Mouse (Mus musculus) B cell, adult 2 months (primary cell): ENCODE data around the gene Pik3c2g.

Experiments used
- DNase-seq, 2 experiments: peaks; one replicate each; pipeline ENCODE4 v3.0.0; 2022

Pik3c2g gene

DNA sequence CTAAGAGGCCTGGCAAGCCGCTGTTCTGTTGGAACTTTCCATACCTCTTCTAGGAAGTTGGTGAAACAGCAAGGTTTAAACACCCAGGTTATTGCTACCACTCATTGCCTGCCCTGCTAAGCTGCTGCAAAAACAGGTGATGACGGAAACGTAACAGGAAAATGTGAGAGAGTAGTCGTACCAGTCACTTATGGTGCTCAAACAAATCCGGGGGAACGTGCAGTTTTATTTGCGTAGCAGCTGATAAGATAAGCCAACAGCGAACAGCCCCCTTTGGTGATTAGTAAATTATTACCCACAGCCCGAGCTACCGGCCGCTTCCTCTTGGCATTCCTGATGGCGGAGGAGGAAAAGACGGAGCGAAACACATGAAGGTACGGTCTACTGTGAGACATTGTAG is at the start of gene Pik3c2g:
Pik3c2g (plus strand) TSS at position 330 of the 400 bp plus-strand sequence.
- no peak for DNase-seq

DNA sequence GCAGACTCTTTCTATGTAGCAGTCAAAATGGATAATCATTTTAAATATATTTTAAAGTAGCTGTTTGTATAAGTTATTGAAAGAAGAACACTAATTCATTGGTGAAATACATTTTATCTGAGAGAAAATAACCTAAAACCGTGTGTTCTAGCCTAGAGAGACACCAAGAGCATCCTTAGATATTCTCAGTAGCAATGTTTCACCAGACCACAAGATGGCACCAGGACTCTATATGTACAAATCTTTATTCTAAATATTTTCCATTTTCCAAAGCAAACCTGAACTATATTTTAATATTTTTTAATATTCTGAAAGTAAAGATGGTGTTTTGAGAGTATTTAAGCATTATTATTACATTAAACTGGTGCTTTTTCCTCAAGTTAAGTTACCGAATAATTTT is 48.6 kb upstream of the Pik3c2g start:
- no peak for DNase-seq

DNA sequence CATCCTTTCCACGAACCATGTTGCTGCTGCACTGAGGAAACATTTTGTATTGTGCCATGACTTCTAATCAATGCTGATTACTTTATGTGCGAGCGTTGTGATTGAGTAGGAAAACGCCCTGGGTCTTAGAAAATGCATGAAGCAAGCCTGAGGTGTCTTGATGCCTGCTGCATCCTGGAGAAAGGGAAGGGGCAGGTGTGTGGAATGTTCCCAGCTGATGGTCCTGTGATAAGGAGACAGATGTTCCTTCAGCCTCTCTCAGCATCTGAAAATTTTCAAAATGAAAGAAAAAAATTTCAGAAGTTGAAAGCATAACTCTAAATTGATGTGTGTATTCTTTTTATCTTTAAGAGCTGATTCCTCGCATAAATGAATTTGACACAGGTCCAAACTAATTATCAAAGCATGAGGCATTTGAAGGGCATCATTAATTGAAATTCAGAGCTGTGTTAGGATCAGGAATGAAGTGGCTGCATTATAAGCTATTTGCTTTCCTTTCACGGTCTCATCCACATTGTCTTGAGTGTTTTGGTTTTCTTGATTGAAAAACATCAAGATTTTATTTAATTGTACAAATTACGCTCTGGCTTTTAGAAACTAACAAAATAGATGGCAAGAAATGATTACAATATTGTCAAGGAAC is 31.4 kb upstream of the Pik3c2g start:
- DNase-seq, result no peak

DNA sequence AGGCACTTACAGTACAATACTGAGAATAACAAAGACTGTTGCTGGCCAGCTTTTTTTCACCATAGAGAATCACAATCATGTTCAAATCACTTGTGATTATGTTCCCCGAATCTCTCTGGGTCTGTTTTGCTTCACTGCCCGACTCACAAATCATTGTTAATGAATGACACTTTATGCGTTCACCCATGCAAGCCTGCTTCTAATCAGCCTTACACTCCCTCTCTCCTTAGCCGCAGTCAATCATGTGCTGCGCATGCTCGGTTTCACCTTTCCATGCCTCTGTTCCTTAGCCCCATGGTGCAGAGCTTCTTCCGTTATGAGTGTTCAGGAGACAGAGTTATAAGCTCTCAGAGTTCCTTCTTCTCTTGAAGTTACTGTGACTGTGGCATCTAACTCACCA is 17.8 kb upstream of the Pik3c2g start:
- no peak for DNase-seq

DNA sequence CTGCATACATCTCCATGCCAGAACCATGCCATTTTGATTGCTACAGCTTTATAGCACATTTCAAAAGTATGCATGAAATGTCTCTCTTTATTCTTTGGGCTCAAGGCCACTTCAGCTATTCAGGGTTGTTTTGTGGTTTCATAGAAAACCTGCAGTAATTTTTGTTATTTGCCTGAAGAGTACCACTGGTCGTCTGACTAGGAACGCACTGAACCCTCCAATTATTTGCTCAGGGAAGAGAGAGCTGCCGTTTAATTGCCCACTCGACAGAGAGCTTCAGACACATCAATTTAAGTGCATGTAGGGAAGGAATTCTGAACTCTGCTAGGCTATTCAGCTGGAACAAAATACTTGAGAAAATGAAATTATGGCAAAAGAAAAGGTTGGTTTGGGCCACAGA is 11.2 kb upstream of the Pik3c2g start:
- no peak for DNase-seq

DNA sequence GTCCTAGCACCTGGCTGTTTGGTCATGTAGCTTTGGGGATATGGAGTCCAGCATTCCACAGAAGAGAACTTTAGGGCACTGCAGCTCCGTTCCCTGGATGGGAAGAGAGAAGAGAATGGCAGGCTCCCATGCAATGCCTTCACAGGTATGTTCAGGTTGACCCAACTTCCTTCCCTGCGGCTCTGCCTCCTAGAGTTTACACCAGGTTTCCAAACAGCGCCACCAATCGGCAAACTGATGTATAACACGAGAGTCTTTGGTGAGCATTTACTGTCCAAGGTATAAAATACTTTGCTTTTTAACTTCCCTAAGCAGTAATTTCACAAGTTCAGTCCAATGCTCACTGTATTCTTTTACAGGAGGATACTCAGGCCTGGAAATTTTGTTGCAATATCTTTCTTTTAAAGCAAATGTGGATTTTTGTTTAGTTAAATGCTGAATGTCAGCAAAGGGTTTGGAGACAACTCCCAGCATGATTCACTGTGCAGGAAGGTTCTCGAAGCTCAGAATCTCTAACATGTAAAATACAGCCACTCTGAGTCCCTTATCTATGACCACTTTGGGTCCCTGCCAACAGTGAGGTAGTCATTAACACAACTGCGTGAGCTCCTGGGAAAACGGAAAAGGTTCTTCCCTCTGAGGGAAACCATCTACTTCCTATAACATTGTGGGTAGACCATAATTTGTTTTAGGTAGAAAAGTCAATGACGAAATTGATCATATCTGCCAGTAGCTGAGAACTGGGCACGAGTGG is 10.6 kb upstream of the Pik3c2g start:
- no peak for DNase-seq

DNA sequence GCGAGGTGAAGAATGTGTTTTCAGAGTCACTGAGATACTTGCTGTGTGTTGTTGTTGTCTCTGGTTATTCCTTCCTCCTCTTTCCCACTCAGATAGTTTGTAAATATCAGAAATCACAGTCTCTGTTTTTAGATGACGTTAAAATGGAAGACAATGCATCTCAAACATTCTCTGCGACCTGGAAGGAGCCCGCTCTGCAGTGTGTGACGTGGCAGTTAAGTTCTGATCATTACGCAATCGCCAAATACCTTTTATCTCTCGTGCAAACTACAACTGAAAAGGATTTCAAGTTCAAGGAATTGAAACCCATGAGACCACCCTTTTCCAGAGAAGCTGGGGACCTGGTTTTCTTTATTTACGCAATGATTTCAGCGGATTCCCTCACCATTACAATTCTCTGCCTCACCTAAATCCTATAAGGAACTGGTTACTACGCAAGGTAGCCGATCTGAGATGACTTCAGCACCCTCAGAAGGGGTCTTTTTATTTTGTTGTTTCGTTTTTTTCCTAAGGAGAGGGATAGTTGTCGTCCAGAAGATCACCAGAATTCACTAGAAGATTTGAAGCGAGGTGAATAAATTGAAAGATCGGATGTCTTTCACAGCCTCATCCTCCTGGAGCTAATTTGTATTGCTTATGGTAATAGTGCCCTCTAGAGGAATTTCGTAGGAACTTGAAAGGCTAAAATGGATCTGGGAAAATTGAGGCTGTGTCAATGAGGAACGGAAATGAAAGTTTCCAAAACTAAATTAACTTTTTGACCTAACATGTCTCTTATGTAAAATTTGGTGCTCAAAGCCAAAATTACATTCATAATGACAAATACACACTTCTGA is 9.8 kb upstream of the Pik3c2g start:
- DNase-seq, result no peak

DNA sequence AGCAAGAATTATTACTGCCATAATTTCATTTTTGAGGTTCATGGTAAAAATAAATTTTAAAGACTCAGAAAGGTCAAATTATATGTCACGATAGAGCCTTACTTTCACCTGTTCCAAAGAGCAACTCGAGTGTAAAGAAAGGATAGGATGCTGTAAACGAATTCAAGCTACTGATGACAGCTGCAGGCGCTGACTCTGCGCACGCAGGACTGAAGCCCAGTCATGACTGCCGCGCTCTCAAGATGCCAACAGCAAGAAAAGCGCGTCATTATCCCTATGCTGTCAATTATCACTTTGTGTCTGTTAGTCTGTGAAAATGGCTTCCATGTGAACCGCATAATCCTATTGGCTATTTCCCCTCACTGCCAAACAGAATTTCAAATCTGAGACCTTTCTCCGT is 457 bp downstream of the Pik3c2g start:
- no peak for DNase-seq

DNA sequence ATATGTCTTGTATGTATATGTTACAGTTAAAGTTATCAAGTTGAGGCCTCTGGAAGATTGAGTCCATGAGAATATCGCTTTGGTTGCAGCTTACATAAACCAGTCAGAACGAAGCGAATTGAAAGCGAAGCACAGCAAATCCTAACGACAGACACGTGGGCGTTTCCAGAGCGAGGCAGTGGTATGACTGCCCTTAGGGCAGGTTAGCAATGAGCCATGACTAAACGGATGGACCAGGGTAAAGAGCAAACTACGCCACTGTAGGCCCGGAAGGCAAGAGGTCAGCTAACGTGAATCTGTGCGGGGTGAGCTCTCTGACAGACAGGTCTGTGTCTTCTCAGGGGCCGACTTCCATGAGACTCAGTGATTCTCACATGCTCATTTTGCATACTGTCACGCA is 1.4 kb downstream of the Pik3c2g start:
- no peak for DNase-seq

DNA sequence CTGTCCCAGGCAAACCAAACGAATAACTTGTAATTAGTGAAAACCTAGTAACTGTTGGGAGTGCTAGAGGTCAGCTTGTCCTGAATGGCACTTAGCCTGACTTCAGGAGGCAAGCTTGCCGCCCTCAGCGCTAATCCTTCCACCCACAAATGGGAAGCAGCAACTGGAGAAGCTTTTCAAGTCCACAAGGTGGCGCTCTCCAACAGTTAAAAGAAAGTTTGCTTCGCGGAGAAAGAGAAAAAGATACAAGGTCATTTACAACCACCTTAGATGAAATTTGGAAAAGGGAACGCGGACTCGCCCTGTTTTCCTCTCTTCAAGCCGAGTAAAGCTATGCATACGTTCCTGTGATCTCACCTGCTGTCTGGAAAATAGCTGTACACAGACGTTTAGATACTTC is 2.3 kb downstream of the Pik3c2g start:
- DNase-seq, result no peak

DNA sequence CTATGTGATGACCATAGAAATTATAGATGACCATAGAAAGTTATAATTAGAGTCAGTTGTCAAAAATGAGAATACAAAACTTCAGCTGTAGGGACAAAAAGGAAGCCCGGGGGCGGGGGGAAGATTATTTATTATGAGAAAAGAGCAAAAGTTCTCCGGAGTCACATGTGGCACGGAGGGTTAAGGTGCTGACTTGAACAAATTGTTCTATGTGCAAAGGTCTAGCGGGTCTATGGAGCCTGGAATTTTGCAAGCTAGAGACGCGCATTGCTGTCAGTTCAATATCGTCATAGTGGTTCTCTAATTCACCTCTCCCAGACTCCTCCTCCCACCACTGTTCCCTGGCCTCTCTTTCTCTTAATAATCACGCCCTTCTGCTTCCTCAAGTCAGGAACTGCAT is 2.8 kb downstream of the Pik3c2g start:
- DNase-seq, result no peak

DNA sequence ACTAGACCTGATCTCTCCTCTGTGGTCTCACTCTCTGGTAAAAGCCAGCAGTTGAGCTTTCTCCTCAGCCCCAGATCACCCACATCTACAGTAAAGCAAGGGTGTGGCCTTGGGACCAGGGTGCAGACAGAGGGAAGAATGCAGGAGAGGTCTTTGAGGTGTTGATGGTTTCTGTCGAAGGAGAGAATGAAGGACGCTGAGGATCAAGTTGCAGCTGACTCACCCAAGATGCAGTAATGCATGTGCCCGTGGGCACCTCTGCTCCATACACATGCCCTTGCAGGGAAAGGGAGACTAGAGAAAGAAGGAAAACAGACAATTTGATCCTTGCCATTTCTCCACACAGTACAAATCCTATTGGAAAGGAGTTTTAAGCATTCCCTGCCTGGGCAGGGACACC is 5.1 kb downstream of the Pik3c2g start:
- no peak for DNase-seq

DNA sequence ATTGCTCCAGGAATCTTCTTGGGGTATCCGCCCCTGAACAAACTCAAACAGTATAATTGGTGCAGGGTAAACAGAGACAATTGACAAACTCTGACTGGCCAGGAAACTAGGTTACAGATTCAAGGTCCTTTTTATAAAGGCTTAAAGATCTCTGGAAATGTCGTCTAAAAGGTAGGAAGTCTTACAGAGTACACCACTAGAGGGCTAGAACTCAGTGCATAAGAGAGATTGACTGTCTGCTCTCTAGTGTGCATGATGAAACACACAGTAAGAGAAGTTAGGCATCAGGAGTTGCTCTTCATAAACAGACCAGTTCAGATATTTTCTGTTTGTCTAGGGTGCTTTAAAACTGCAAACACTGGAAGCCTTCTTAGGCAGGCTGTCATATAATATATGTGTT is 9.4 kb downstream of the Pik3c2g start:
- no peak for DNase-seq

DNA sequence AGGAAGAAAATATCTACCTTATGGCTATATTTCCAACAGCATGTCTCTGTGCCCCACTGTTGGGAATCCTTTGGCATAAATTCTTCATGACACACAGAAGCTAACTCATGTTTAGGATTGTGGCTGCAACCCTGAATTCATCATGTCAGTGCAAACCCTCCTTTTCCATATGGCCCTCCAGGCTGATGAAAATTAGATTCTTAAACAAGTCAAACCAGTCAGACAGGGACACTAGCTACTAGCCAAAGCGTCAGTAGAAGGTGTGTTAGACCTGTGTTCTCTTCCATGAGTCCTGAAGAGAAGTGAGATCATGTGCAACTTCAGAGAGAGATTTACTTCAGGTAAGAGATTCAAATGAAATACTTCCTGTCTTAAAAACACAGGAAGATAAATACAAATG is 12.2 kb downstream of the Pik3c2g start:
- no peak for DNase-seq

DNA sequence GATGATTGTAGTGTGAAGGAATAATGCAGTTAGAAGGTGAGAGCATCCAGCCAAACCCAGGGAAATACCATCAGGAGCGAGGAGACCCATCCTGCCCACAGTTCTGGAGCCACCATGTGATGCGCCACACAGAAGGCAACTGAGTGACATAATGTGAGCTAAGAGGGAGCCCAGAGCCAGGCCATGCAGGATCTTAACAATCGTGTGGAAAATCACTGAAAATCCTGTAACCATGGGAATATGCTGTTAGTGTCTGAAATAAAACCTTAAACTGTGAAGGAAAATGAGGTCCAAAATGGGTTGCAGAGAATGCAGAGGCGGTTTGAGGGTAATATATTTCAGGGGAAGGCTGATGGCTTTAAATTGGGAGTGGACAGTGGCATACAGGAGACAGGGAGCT is 31.8 kb downstream of the Pik3c2g start:
- DNase-seq, result no peak

DNA sequence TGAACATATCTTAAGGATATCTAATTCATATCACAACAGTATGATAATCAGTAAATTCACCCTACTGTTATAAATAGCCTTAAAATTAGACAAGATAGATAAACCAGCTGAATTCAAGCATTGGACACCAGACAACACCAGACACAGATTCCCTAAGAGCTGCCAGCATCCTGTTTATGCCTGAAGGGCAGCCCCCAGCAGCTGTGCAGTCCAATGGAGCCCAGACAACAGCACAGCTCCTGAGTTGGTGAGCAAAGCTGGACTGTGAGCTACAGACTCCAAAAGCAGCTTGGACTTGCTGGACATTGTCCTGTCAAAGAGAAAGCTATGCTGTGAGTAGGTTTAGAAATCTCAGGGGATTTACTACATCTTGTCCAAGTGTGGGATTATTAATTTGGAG is 37.7 kb downstream of the Pik3c2g start:
- no peak for DNase-seq

DNA sequence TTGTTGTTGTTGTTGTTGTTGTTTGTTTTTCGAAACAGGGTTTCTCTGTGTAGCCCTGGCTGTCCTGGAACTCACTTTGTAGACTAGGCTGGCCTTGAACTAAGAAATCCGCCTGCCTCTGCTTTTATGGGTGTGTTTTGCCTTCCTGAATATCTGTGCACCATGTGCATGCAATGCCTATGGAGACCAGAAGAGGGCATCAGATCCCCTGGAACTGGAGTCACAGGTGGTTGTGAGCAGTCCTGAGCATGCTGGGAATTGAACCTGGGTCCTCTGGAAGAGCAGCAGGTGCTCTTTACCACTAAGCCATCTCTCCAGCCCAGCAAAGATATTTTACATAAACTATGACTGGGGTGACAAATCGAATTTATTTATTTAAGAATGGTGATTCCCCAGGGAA is 47.5 kb downstream of the Pik3c2g start:
- DNase-seq, result no peak

DNA sequence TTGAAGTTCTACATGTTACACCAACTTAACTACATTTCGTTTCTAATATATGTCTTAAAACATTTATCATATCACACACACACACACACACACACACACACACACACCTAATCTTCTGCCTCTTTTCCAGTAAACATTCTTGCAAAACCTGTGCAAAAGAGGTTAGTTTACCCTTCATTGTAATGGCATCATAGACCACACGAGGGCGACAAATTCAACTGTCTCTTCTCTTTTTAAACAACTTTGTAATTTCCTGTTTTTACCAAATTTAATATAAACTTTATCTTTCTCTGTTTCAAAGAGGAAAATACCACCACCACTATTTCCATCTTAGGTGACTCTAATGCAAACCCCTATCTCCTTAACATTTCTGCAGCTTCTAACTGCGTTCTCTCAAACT is 68.4 kb downstream of the Pik3c2g start:
- no peak for DNase-seq

DNA sequence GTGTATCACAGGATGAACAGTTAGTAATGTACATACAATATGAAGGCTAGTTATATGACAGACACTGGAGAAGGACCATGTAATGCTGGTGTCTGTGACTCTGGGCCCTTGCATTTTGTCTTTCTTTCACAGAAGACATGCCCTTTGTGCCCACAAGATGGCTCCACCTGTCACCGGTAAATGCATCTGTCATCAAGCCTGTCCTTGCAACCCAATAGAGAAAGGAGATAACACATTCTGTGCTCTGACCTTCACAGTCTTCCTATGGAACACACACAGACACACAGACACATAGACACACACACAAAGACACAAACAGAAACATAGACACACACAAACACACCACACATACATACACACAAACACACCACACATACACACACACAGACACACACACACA is 75.4 kb downstream of the Pik3c2g start:
- DNase-seq, result no peak

DNA sequence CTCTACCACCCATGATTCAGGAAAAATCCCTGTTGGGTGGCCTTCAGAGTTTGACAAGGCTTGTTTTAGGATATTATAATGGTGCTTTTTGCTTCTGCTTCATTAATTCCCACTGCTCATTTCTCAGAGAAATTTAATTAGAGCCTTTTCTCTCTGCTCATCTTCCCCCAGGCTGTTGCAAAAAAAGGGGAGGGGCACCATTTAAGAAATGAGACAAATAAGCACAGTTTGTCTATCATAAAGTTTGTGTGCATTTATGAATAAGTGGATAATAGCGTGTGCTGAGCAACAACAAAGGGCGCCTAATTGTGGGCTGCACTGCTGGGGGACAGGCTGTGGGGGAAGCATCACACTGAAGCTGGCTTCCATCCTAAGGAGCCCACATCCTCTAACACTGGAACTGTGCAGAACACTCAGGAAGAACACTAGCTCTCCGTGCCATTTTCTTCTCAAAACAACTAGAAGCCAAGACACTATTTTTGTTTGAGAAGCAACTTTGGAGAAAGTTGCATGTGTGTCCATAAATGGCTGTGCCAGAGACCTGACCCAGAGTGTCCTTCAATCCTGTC is 131.5 kb downstream of the Pik3c2g start:
- DNase-seq, result no peak

DNA sequence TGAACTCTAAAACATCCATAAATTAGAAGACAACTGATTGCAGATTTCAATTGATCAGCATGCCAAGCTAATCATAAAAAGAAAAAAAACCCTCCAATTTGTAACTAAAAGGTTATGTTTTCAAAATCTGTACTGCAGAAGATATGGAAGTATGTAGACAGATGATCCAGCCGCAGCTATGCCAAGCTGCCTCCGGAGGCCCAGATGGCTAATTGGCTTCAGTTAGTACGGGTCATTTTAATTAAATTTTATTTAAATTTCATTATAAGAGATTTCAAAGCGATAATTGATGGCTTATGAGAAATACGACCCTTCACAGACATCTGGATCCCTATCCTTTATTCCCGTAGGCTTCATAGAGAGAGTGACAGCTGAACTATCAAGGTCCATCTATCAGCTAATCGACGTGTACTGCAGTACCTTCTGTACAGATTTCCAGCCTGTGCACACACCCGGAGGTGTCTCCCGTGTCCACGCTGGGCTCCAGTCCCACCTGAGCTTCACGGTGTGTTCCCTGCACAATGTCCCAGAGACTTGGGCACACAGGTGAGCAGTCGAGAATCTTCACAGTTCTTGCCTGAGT is 132.7 kb downstream of the Pik3c2g start:
- DNase-seq, result no peak

DNA sequence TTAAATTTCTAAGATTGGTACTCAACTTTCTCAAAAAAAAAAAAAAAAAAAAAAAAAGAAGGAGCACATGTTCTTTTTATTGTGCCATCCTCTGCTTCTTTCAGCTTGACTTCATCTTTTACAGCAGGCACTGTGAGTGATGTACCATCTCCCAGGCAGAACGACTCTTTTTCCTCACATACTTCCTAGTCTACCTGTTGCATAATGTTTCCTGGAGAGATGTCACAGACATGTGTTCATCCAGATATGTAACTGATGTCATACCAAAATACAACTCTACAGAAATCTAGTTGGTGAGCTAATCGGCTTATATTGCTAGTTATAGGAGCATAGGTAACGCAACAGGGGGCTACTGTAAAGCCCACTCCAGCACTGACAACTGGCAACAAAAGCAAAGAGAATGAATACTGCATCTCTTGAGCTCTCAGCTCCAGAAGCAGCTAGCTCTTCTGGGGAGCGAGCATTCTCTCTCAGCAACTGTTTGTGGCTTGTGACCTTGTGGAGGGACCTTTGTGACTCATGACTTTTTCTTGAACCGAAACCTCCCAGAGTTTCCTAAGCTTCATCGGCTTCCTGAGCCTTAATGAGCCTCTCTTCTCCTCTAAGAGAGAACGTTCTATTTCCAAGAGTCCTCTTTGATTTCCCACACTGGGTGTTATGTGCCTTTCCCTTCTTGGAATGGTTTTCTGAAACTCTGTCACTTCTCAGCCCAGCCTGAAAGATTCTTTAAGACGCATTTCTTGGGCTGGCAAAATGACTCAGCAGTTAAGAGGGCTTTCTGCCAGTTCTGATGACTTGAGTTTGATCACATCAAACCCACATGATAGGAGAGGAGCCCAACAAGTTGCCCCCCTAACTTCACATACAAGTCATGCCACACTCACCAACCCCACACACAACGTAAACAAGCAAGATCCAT is 148.9 kb downstream of the Pik3c2g start:
- no peak for DNase-seq
